Mouse (Mus musculus) intestine, postnatal 0 days (tissue): ENCODE data around the gene Pid1. TPM values are rescaled to one million over a fixed set of nuclear protein-coding genes. Genes with fewer than 3 reads are reported as not detected.

ENCODE experiments used
- ATAC-seq: fragments of 200-750 bp; cut with Nextera tagmentation; 2 replicates; pipeline ENCODE4 v1.8.0; 2017; ENCODE audit warnings: mild to moderate bottlenecking, moderate TSS enrichment, moderate library complexity
- H3K27ac ChIP-seq: fragments of 300-500 bp; sonication (generic); 2 replicates; pipeline ENCODE4 v1.5.1; 2014; ENCODE audit warnings: mild to moderate bottlenecking, low read depth, low read length, moderate library complexity
- H3K27me3 ChIP-seq: fragments of 300-500 bp; sonication (generic); replicated peaks from 2 replicates; pipeline ENCODE4 v1.6.1; 2014; ENCODE audit warnings: low read length, mixed read lengths; ENCODE audit not compliant: control insufficient read depth, insufficient read depth
- H3K36me3 ChIP-seq: fragments of 300-500 bp; sonication (generic); 2 replicates; pipeline ENCODE4 v1.6.1; 2014; ENCODE audit warnings: mild to moderate bottlenecking, moderate library complexity; ENCODE audit not compliant: control insufficient read depth, insufficient read depth
- H3K4me1 ChIP-seq: fragments of 300-500 bp; sonication (generic); replicated peaks from 2 replicates; pipeline ENCODE4 v1.6.1; 2014; ENCODE audit warnings: antibody characterized with exemption, low read length, mixed read lengths; ENCODE audit not compliant: control insufficient read depth, insufficient read depth
- H3K4me2 ChIP-seq: fragments of 300-500 bp; sonication (generic); replicated peaks from 2 replicates; pipeline ENCODE4 v1.6.1; 2014; ENCODE audit warnings: low read depth, mild to moderate bottlenecking, moderate library complexity
- H3K4me3 ChIP-seq: fragments of 300-500 bp; sonication (generic); 2 replicates; pipeline ENCODE4 v1.5.1; 2014; ENCODE audit warnings: low read depth, low read length
- H3K9ac ChIP-seq: fragments of 300-500 bp; sonication (generic); 2 replicates; pipeline ENCODE4 v1.6.1; 2014; ENCODE audit warnings: mild to moderate bottlenecking, low read depth, low read length
- H3K9me3 ChIP-seq: fragments of 300-500 bp; sonication (generic); 2 replicates; pipeline ENCODE4 v1.6.1; 2016; ENCODE audit warnings: mixed run types; ENCODE audit not compliant: control insufficient read depth
- CTCF ChIP-seq: sonication (generic); IDR thresholded peaks from 2 replicates; pipeline ENCODE4 v1.5.1; 2016; ENCODE audit warnings: low read depth, mild to moderate bottlenecking, control low read depth, antibody characterized with exemption, moderate library complexity
- whole genome bisulfite sequencing: fragments of 180-500 bp; shearing (Covaris S2); extraction: QIAGEN DNeasy Blood & Tissue Kit; methylation state at CpG from one replicate; pipeline ENCODE4 v1.1.7; 2014; 5-methylcytosine and 5-hydroxymethylcytosine counted together
- polyA plus RNA-seq: library from polyadenylated mRNA; unstranded; fragments of >200 nt; fragmentation: Nextera tagmentation; extraction: Ambion mirVana; gene quantifications from 2 replicates; pipeline ENCODE4 v1.2.1, GENCODE M21; 2015

The Pid1 gene
- polyA plus RNA-seq: 35.1 and 37.4 TPM in 2 replicates

GRCm38 (mm10) chr1:84363967-84364366 lies at the start of gene Pid1:
Gene Pid1, minus strand, starts transcription at chr1:84364180.
- H3K4me3 ChIP-seq: no peak within 1 kb of the TSS
- no peaks in the 10 kb centered on the region for H3K36me3 ChIP-seq
- H3K9ac ChIP-seq: no peak within 1 kb of the TSS
- TF ChIP-seq CTCF: no peak
- H3K27me3 ChIP-seq: no peaks in the 10 kb centered on the region
- H3K4me1 ChIP-seq: peaks cover 11% of the 10 kb centered on the region; the same call in 1 of the 2 replicates
- 82% methylated on average over 8 of the region's 8 CpGs for WGBS
- peak within 1 kb of the TSS; percentile 54; the same call in 1 of the 2 replicates for H3K27ac ChIP-seq
- no peak for ATAC-seq
- no peak within 1 kb of the TSS for H3K4me2 ChIP-seq
- H3K9me3 ChIP-seq: no peaks in the 10 kb centered on the region

GRCm38 (mm10) chr1:84409514-84409913 lies 45.5 kb upstream of the Pid1 start:
- Histone ChIP-seq H3K4me1 (no peaks in the 10 kb centered on the region), H3K9me3 (no peaks in the 10 kb centered on the region), H3K27ac (no peak overlapping the region), H3K27me3 (no peaks in the 10 kb centered on the region), H3K4me2 (no peak overlapping the region), H3K9ac (no peak overlapping the region), H3K4me3 (no peak overlapping the region), H3K36me3 (no peaks in the 10 kb centered on the region)
- no peak for TF ChIP-seq CTCF
- WGBS: 81% methylated on average over 2 of the region's 2 CpGs
- no peak for ATAC-seq

GRCm38 (mm10) chr1:84408873-84409272 lies 44.9 kb upstream of the Pid1 start:
- Histone ChIP-seq H3K9ac (no peak overlapping the region), H3K4me3 (no peak overlapping the region), H3K9me3 (no peaks in the 10 kb centered on the region), H3K4me1 (no peaks in the 10 kb centered on the region), H3K27ac (no peak overlapping the region), H3K4me2 (no peak overlapping the region), H3K27me3 (no peaks in the 10 kb centered on the region), H3K36me3 (no peaks in the 10 kb centered on the region)
- no peak for TF ChIP-seq CTCF
- 78% methylated on average over 2 of the region's 2 CpGs for WGBS
- no peak for ATAC-seq

- Histone ChIP-seq H3K27me3 (no peaks in the 10 kb centered on the region), H3K4me3 (no peak overlapping the region), H3K4me2 (no peak overlapping the region), H3K4me1 (no peaks in the 10 kb centered on the region), H3K27ac (no peak overlapping the region), H3K9ac (no peak overlapping the region), H3K36me3 (no peaks in the 10 kb centered on the region), H3K9me3 (no peaks in the 10 kb centered on the region)
- 51% methylated on average over 4 of the region's 4 CpGs for WGBS
- ATAC-seq: peak; percentile 68
- TF ChIP-seq CTCF: no peak
Measured at GRCm38 (mm10) chr1:84406891-84407290, 42.9 kb upstream of the Pid1 start.

GRCm38 (mm10) chr1:84405551-84406290 lies 41.7 kb upstream of the Pid1 start:
- Histone ChIP-seq H3K4me1 (no peaks in the 10 kb centered on the region), H3K27me3 (no peaks in the 10 kb centered on the region), H3K27ac (no peak overlapping the region), H3K4me2 (no peak overlapping the region), H3K4me3 (no peak overlapping the region), H3K9me3 (no peaks in the 10 kb centered on the region), H3K36me3 (no peaks in the 10 kb centered on the region), H3K9ac (no peak overlapping the region)
- no peak for ATAC-seq
- 84% methylated on average over 5 of the region's 5 CpGs for WGBS
- no peak for TF ChIP-seq CTCF

- Histone ChIP-seq H3K4me2 (no peak overlapping the region), H3K27me3 (no peaks in the 10 kb centered on the region), H3K4me1 (no peaks in the 10 kb centered on the region), H3K9ac (no peak overlapping the region), H3K9me3 (no peaks in the 10 kb centered on the region), H3K27ac (no peak overlapping the region), H3K36me3 (no peaks in the 10 kb centered on the region), H3K4me3 (no peak overlapping the region)
- 49% methylated on average over 12 of the region's 12 CpGs for WGBS
- no peak for ATAC-seq
- no peak for TF ChIP-seq CTCF
Measured at GRCm38 (mm10) chr1:84404880-84405279, 40.9 kb upstream of the Pid1 start.

GRCm38 (mm10) chr1:84402154-84402553 lies 38.2 kb upstream of the Pid1 start:
- TF ChIP-seq CTCF: no peak
- whole genome bisulfite sequencing: 69% methylated on average over 1 of the region's 1 CpGs

More at GRCm38 (mm10) chr1:84402154-84402553, 38.2 kb upstream of the Pid1 start:
- Histone ChIP-seq H3K9ac (no peak overlapping the region), H3K36me3 (no peaks in the 10 kb centered on the region), H3K4me2 (no peak overlapping the region), H3K27me3 (no peaks in the 10 kb centered on the region), H3K9me3 (no peaks in the 10 kb centered on the region), H3K4me1 (no peaks in the 10 kb centered on the region), H3K27ac (no peak overlapping the region), H3K4me3 (no peak overlapping the region)
- no peak for ATAC-seq
